Mouse (Mus musculus) embryonic facial prominence, embryonic 13.5 days (tissue): ENCODE measurements around the gene Gas7. TPM values are rescaled to one million over a fixed set of nuclear protein-coding genes. Genes with fewer than 3 reads are reported as not detected.

Experiments
- ATAC-seq: fragments of 200-750 bp; cut with Nextera tagmentation; 2 replicates; pipeline ENCODE4 v1.8.0; 2017; ENCODE audit warnings: low read depth; ENCODE audit not compliant: insufficient number of reproducible peaks, insufficient read depth, low FRiP score, low TSS enrichment
- H3K27ac ChIP-seq: fragments of 300-500 bp; sonication (generic); 2 replicates; pipeline ENCODE4 v1.5.1; 2015; ENCODE audit warnings: moderate library complexity, mild to moderate bottlenecking, inconsistent platforms
- H3K27me3 ChIP-seq: fragments of 300-500 bp; sonication (generic); 2 replicates; pipeline ENCODE4 v1.6.1; 2015; ENCODE audit warnings: mild to moderate bottlenecking, inconsistent platforms
- H3K36me3 ChIP-seq: fragments of 300-500 bp; sonication (generic); 2 replicates; pipeline ENCODE4 v1.6.1; 2015; ENCODE audit warnings: mild to moderate bottlenecking, inconsistent platforms
- H3K4me1 ChIP-seq: fragments of 300-500 bp; sonication (generic); 2 replicates; pipeline ENCODE4 v1.6.1; 2015; ENCODE audit warnings: inconsistent platforms
- H3K4me2 ChIP-seq: fragments of 300-500 bp; sonication (generic); 2 replicates; pipeline ENCODE4 v1.6.1; 2015; ENCODE audit warnings: moderate library complexity, mild to moderate bottlenecking, inconsistent platforms
- H3K4me3 ChIP-seq: fragments of 300-500 bp; sonication (generic); 2 replicates; pipeline ENCODE4 v1.5.1; 2015; ENCODE audit warnings: mild to moderate bottlenecking, inconsistent platforms
- H3K9ac ChIP-seq: fragments of 300-500 bp; sonication (generic); 2 replicates; pipeline ENCODE4 v1.6.1; 2015; ENCODE audit warnings: mild to moderate bottlenecking, inconsistent platforms
- H3K9me3 ChIP-seq: fragments of 300-500 bp; sonication (generic); 2 replicates; pipeline ENCODE4 v1.6.1; 2016; ENCODE audit warnings: inconsistent platforms
- WGBS: fragments of 180-500 bp; shearing (Covaris S2); methylation state at CpG from one replicate; pipeline ENCODE4 v1.1.7; 2015; ENCODE audit warnings: mixed read lengths; 5-methylcytosine and 5-hydroxymethylcytosine counted together
- polyA plus RNA-seq: library from polyadenylated mRNA; unstranded; fragments of >200 nt; fragmentation: Nextera tagmentation; extraction: Ambion mirVana; gene quantifications from 2 replicates; pipeline ENCODE4 v1.2.1, GENCODE M21; 2015

The Gas7 gene
- polyA plus RNA-seq, 1 experiment from 2014 or later = 9.3 TPM

DNA sequence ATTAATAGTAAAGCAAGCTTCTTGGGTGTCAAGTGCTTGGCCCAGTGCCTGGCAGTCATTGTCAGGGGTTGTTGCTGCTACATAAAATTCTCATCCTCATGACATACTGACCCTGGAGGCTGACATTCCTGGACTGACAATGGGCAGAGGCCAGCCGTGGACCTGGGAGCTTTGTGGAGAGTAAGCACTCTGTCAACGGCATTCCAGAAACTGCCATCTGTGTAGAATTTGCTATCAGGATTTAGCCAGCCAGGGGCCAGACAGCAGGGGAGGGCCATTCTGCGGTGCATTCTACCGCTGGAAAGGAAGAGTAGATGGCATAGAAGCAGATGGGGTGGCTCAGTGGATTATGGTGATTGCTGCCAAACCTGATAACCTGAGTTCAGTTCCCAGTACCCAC lies 106.4 kb downstream of the Gas7 start:
- Histone ChIP-seq H3K4me1 (peaks cover 11% of the 10 kb centered on the region), H3K4me3 (no peak overlapping the region), H3K36me3 (no peaks in the 10 kb centered on the region), H3K4me2 (no peak overlapping the region), H3K9me3 (no peaks in the 10 kb centered on the region), H3K27me3 (no peaks in the 10 kb centered on the region), H3K9ac (no peak overlapping the region), H3K27ac (no peak overlapping the region)
- WGBS = 35% methylated on average over 4 of the region's 4 CpGs
- no peak for ATAC-seq

GRCm38 (mm10) chr11:67563141-67563540 lies 107.9 kb downstream of the Gas7 start:
- ATAC-seq = no peak
- no peaks in the 10 kb centered on the region for H3K27me3 ChIP-seq
- WGBS = 58% methylated on average over 5 of the region's 5 CpGs

DNA sequence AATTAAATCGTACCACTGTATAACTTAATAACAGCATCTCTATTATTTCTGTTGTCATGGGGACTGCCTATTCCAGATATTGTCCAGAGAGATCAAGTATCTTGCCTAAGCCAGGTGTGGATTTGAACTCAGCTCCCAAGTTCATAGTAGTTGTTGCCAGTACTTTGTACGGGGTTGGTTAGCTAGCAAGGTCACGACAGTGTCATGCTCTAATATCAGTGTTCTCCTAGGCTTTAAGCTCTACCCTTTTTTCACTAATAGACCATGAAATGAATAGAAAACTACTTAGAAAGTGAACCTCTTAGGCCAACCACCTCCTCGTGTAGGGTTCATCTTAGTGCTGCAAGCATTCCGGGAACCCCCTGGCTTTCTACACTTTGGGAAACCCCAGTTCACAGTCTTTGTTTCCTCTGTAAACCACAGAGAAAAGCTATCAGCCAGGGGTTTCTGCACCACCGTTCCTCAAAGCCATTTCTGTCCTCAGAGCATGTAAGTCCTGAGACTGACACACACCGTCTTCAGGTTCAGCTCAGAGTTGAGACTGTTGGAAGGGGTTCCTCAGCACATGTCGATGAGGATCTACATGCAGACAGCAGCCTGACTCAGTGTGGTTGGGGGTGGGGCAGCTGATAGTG lies 108.9 kb downstream of the Gas7 start:
- no peaks in the 10 kb centered on the region for H3K9me3 ChIP-seq
- H3K4me2 ChIP-seq = no peak overlapping the region
- no peak overlapping the region for H3K9ac ChIP-seq
- 81% methylated on average over 8 of the region's 8 CpGs for WGBS
- ATAC-seq = no peak
- H3K4me3 ChIP-seq = no peak overlapping the region
- no peak overlapping the region for H3K27ac ChIP-seq
- no peaks in the 10 kb centered on the region for H3K36me3 ChIP-seq
- no peaks in the 10 kb centered on the region for H3K27me3 ChIP-seq
- peaks cover 25% of the 10 kb centered on the region for H3K4me1 ChIP-seq

More at GRCm38 (mm10) chr11:67563141-67563540, 107.9 kb downstream of the Gas7 start:
- Histone ChIP-seq H3K9ac (no peak overlapping the region), H3K4me2 (no peak overlapping the region), H3K4me3 (no peak overlapping the region), H3K36me3 (no peaks in the 10 kb centered on the region), H3K27ac (no peak overlapping the region), H3K9me3 (no peaks in the 10 kb centered on the region), H3K4me1 (peaks cover 20% of the 10 kb centered on the region)

GRCm38 (mm10) chr11:67565512-67565911 lies 110.3 kb downstream of the Gas7 start:
- 54% methylated on average over 4 of the region's 4 CpGs for WGBS
- Histone ChIP-seq H3K9ac (no peak overlapping the region), H3K27me3 (no peaks in the 10 kb centered on the region), H3K27ac (no peak overlapping the region), H3K9me3 (no peaks in the 10 kb centered on the region), H3K36me3 (no peaks in the 10 kb centered on the region), H3K4me1 (peaks cover 29% of the 10 kb centered on the region), H3K4me3 (no peak overlapping the region), H3K4me2 (no peak overlapping the region)
- no peak for ATAC-seq

DNA sequence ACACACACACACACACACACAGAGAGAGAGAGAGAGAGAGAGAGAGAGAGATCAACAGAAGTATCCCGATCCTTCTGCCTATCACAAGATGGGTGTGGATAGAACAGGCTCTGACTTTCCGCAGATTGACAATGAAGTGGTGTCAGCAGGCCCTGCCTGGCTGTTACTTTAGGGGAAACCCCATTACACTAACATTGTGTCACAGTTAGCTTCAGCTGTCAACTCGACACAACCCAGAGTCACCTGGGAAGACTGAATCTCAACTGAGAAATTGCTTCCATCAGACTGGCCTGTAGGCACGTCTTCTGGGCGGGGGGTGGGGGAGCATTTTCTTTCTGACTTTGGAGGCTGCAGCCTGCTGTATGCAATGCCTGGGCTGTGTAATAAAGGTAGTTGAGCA lies 111.5 kb downstream of the Gas7 start:
- H3K4me1 ChIP-seq = peaks cover 41% of the 10 kb centered on the region
- 45% methylated on average over 5 of the region's 5 CpGs for WGBS
- no peak overlapping the region for H3K9ac ChIP-seq
- no peaks in the 10 kb centered on the region for H3K36me3 ChIP-seq
- no peak overlapping the region for H3K4me3 ChIP-seq
- H3K9me3 ChIP-seq = no peaks in the 10 kb centered on the region
- H3K4me2 ChIP-seq = no peak overlapping the region
- no peaks in the 10 kb centered on the region for H3K27me3 ChIP-seq
- ATAC-seq = no peak
- no peak overlapping the region for H3K27ac ChIP-seq

DNA sequence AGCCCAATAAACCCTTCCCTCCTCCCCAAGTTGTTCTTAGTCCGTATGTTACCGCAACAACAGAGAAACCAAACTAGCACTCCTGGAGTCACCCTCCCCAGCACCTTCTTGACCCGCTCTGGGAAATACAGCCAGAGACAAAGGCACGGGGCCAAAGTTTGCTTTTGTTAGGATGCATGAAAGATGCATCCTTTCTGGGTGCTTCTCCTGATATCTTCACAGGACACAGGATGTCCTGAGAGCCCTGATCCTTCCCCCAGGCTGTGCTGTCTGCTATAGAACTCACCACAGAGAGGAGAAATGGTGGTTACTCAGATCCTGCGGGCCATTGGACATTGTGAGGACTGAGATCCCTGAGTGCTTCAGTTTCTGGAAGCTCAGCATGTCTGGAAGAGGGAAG lies 111.9 kb downstream of the Gas7 start:
- Histone ChIP-seq H3K4me1 (peaks cover 45% of the 10 kb centered on the region), H3K27ac (no peak overlapping the region)
- 68% methylated on average over 5 of the region's 5 CpGs for WGBS

GRCm38 (mm10) chr11:67567991-67568390 lies 112.8 kb downstream of the Gas7 start:
- Histone ChIP-seq H3K9ac (no peak overlapping the region), H3K4me3 (no peak overlapping the region), H3K4me1 (peaks cover 46% of the 10 kb centered on the region), H3K4me2 (no peak overlapping the region), H3K27ac (peak overlapping the region; percentile 60; the same call in 1 of the 2 replicates), H3K9me3 (no peaks in the 10 kb centered on the region), H3K27me3 (no peaks in the 10 kb centered on the region), H3K36me3 (no peaks in the 10 kb centered on the region)
- ATAC-seq = no peak
- WGBS = 95% methylated on average over 4 of the region's 4 CpGs

More for the DNA sequence above, 111.9 kb downstream of the Gas7 start:
- Histone ChIP-seq H3K9ac (no peak overlapping the region), H3K4me2 (no peak overlapping the region), H3K4me3 (no peak overlapping the region), H3K9me3 (no peaks in the 10 kb centered on the region), H3K27me3 (no peaks in the 10 kb centered on the region), H3K36me3 (no peaks in the 10 kb centered on the region)
- no peak for ATAC-seq

GRCm38 (mm10) chr11:67568815-67569214 lies 113.6 kb downstream of the Gas7 start:
- Histone ChIP-seq H3K9me3 (no peaks in the 10 kb centered on the region), H3K4me3 (no peak overlapping the region), H3K4me2 (0 out of 2 replicates have a peak overlapping the region, but pooled peaks have one; percentile 9), H3K9ac (peak overlapping the region; percentile 44; the same call in 1 of the 2 replicates), H3K27ac (peak overlapping the region; percentile 60), H3K36me3 (no peaks in the 10 kb centered on the region), H3K4me1 (peaks cover 46% of the 10 kb centered on the region), H3K27me3 (no peaks in the 10 kb centered on the region)
- WGBS = 21% methylated on average over 5 of the region's 5 CpGs
- peak; percentile 49; the same call in 1 of the 2 replicates for ATAC-seq

DNA sequence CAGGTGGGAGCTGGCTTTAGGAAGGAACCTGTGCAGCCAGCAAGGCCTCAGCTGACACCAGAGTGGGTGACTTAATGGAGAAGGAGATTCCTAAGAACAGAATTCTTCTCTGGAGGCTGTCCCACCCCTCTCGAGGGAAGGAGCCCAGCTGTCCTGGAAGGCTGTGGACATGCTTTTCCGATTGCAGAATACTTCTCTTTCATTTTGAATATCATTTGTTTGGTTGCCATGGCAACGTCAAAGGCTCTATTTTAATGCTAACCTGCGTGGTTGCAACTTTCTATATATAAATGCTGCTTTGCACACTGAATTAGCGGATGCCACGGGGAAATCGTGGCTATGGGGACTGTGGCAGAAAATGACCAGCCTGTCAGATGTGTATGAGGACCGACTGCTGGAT lies 115.7 kb downstream of the Gas7 start:
- no peak overlapping the region for H3K27ac ChIP-seq
- WGBS = 59% methylated on average over 8 of the region's 8 CpGs
- no peak for ATAC-seq
- H3K27me3 ChIP-seq = no peaks in the 10 kb centered on the region
- peaks cover 46% of the 10 kb centered on the region for H3K4me1 ChIP-seq
- no peaks in the 10 kb centered on the region for H3K9me3 ChIP-seq
- H3K9ac ChIP-seq = no peak overlapping the region
- H3K4me3 ChIP-seq = no peak overlapping the region
- no peaks in the 10 kb centered on the region for H3K36me3 ChIP-seq
- no peak overlapping the region for H3K4me2 ChIP-seq

GRCm38 (mm10) chr11:67574344-67574743 lies 119.1 kb downstream of the Gas7 start:
- no peak overlapping the region for H3K9ac ChIP-seq
- no peak overlapping the region for H3K4me3 ChIP-seq
- ATAC-seq = no peak
- 83% methylated on average over 5 of the region's 5 CpGs for WGBS
- no peaks in the 10 kb centered on the region for H3K36me3 ChIP-seq
- peaks cover 22% of the 10 kb centered on the region for H3K4me1 ChIP-seq
- no peaks in the 10 kb centered on the region for H3K9me3 ChIP-seq
- no peak overlapping the region for H3K4me2 ChIP-seq
- no peak overlapping the region for H3K27ac ChIP-seq
- H3K27me3 ChIP-seq = no peaks in the 10 kb centered on the region

GRCm38 (mm10) chr11:67577472-67577871 lies 122.2 kb downstream of the Gas7 start:
- 70% methylated on average over 5 of the region's 5 CpGs for WGBS
- no peak overlapping the region for H3K27ac ChIP-seq
- H3K4me3 ChIP-seq = no peak overlapping the region
- H3K4me1 ChIP-seq = peaks cover 14% of the 10 kb centered on the region; the same call in 1 of the 2 replicates
- no peak overlapping the region for H3K9ac ChIP-seq
- H3K27me3 ChIP-seq = no peaks in the 10 kb centered on the region
- ATAC-seq = no peak
- no peaks in the 10 kb centered on the region for H3K36me3 ChIP-seq
- no peak overlapping the region for H3K4me2 ChIP-seq
- no peaks in the 10 kb centered on the region for H3K9me3 ChIP-seq

GRCm38 (mm10) chr11:67577994-67578393 lies 122.8 kb downstream of the Gas7 start:
- Histone ChIP-seq H3K27me3 (no peaks in the 10 kb centered on the region), H3K27ac (no peak overlapping the region)
- WGBS = 73% methylated on average over 4 of the region's 4 CpGs

More at GRCm38 (mm10) chr11:67577994-67578393, 122.8 kb downstream of the Gas7 start:
- no peak overlapping the region for H3K4me2 ChIP-seq
- H3K36me3 ChIP-seq = no peaks in the 10 kb centered on the region
- no peak for ATAC-seq
- H3K4me1 ChIP-seq = peaks cover 14% of the 10 kb centered on the region; the same call in 1 of the 2 replicates
- no peak overlapping the region for H3K4me3 ChIP-seq
- H3K9me3 ChIP-seq = no peaks in the 10 kb centered on the region
- H3K9ac ChIP-seq = no peak overlapping the region
